Mouse (Mus musculus) Patski (cell line): ENCODE data around the gene Rita1. TPM values are rescaled to one million over a fixed set of nuclear protein-coding genes. Genes with fewer than 3 reads are reported as not detected.

Experiments used
- ATAC-seq: fragments of 100-300 bp; one replicate; pipeline ENCODE4 v1.8.0; 2021
- CTCF ChIA-PET: fragments of 350-600 bp; sonication (Branson Sonifier 250); formaldehyde crosslinking; loops from one replicate; lab custom pipeline; 2022; ENCODE audit warnings: inconsistent platforms; lab: Charles Lee
- POLR2A ChIA-PET: fragments of 350-600 bp; sonication (Branson Sonifier 250); formaldehyde crosslinking; loops from one replicate; lab custom pipeline; 2022; ENCODE audit warnings: antibody characterized with exemption, inconsistent platforms; lab: Charles Lee
- DNase-seq: peaks from one replicate; pipeline ENCODE4 v3.0.0-alpha.2; 2011; ENCODE audit warnings: low read depth, low spot score
- H3K27me3 ChIP-seq: fragments of 371-371 bp; one replicate; pipeline ENCODE4 v1.5.1; 2021
- CTCF ChIP-seq: fragments of 100-300 bp; IDR thresholded peaks from one replicate; pipeline ENCODE4 v1.5.1; 2021
- in situ Hi-C: fragments of 300-500 bp; cut with MboI; formaldehyde crosslinking; loops from 3 replicates; pipeline ENCODE4 v1.11.1; 2018; ENCODE audit warnings: low pct_unique_long_range_greater_than_20kb, mixed read lengths
- polyA plus RNA-seq: library from polyadenylated mRNA; unstranded; gene quantifications from one replicate; pipeline ENCODE4 v1.2.3, GENCODE M21; 2021

Gene Rita1
- polyA plus RNA-seq, 1 experiment from 2014 or later = 14.0 TPM

DNA sequence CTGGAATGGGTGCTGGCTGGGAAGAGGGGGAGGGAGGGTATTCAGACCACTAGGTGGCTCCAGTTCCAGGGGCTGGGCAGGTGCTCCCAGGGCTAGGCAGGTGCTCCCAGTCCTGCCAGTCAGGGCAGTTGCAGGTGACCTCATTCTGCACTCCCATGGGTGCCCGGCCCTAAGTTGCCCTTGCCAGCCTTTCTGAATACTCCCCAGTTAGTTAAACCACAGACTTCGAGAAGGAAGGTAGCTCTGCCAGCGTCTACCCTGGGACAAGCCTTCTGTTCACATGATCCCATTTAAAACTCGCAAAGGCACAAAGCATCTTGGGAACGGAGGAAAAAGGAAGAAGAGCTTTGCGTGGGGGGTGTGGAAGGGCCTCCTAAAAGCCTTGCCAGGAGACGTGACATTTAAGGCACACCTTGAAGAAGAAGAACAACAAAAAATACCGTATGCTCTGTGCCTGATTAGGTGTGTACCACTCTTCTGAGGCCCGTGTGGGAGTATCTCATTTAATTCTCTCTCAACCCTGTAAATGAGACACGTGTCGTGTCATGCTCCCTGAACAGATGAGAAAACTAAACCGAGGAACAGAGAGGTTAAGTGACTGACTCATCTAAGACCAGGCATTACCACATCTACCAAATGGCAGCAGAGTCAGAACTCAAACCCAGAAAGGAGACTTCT, 35.6 kb upstream of the Rita1 start:
- DNase-seq (no peak), ATAC-seq (no peak)
- H3K27me3 ChIP-seq = no peaks in the 10 kb centered on the region
- ChIA-PET CTCF (interaction anchor here (1.2 to 2.2 kb wide), 3 partner anchors 18 to 32 kb away, joined by 3 to 20 read pairs (median 3); no protein-coding TSS in a partner anchor), POLR2A (no interaction called here)
- in situ Hi-C loops = no loop called here
- no peak for TF ChIP-seq CTCF

DNA sequence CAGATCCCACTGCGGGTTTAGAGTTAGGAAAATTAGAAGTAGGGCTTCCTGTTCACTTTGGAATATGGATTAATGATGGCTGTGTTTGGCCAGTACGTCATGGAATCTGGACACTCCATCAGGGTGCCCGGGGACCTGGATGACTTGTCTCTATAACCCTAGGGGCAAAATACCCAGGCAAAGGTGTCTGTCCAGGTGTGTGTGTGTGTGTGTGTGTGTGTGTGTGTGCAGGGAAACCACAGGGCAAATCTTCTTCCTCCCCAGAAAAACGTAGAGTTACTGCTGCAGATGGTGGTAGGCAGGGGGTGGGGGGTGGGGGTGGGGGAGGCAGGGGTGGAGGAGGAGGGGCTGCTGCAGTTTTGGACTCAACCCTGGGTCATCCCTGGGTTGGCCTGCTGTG, 35.0 kb upstream of the Rita1 start:
- no peaks in the 10 kb centered on the region for H3K27me3 ChIP-seq
- TF ChIP-seq CTCF = no peak
- ATAC-seq (no peak), DNase-seq (no peak)
- in situ Hi-C loops = no loop called here
- ChIA-PET CTCF (interaction anchor here (1.2 to 2.2 kb wide), 3 partner anchors 19 to 32 kb away, joined by 3 to 20 read pairs (median 3); no protein-coding TSS in a partner anchor), POLR2A (no interaction called here)

GRCm38 (mm10) chr5:120645851-120646250, 33.5 kb upstream of the Rita1 start:
- ATAC-seq (no peak), DNase-seq (no peak)
- TF ChIP-seq CTCF = no peak
- ChIA-PET POLR2A (no interaction called here), CTCF (interaction anchor here (0.7 to 1.3 kb wide), 2 partner anchors 11 to 30 kb away, joined by 3 read pairs; no protein-coding TSS in a partner anchor)
- in situ Hi-C loops = no loop called here
- H3K27me3 ChIP-seq = no peaks in the 10 kb centered on the region

- POLR2A ChIA-PET = no interaction called here
- in situ Hi-C loops = no loop called here
- DNase-seq (no peak), ATAC-seq (no peak)
- H3K27me3 ChIP-seq = no peaks in the 10 kb centered on the region
- no peak for TF ChIP-seq CTCF
- CTCF ChIA-PET = no interaction called here
Observed at GRCm38 (mm10) chr5:120644227-120644626, 31.8 kb upstream of the Rita1 start.

- in situ Hi-C loops = no loop called here
- ChIA-PET POLR2A (no interaction called here), CTCF (interaction anchor here (1.2 to 2.5 kb wide), 2 partner anchors 12 to 23 kb away, joined by 5 to 15 read pairs; no protein-coding TSS in a partner anchor)
- no peak for TF ChIP-seq CTCF
- DNase-seq (no peak), ATAC-seq (peak; percentile 29)
- H3K27me3 ChIP-seq = no peaks in the 10 kb centered on the region
Observed at GRCm38 (mm10) chr5:120643365-120644085, 31.1 kb upstream of the Rita1 start.

DNA sequence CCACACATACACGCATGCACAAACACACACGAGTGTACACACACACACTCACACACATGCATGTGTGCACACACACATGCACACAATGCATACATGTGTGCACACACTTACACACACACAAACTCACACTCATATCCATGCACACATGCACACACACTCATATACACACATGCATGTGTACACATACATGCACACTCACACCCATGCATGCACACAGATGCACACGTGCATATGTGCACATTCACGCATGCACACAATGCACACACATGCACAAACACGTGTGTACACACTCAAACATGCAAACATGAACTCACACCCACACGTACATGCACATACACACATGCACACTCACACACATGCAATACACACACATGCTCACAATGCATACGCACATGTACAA, 27.7 kb upstream of the Rita1 start:
- in situ Hi-C loops = no loop called here
- ChIA-PET CTCF (interaction anchor here (1.6 kb wide), 1 partner anchor 21 kb away, joined by 5 read pairs; no protein-coding TSS in a partner anchor), POLR2A (no interaction called here)
- no peak for DNase-seq
- no peaks in the 10 kb centered on the region for H3K27me3 ChIP-seq
- no peak for TF ChIP-seq CTCF
- ATAC-seq = no peak

DNA sequence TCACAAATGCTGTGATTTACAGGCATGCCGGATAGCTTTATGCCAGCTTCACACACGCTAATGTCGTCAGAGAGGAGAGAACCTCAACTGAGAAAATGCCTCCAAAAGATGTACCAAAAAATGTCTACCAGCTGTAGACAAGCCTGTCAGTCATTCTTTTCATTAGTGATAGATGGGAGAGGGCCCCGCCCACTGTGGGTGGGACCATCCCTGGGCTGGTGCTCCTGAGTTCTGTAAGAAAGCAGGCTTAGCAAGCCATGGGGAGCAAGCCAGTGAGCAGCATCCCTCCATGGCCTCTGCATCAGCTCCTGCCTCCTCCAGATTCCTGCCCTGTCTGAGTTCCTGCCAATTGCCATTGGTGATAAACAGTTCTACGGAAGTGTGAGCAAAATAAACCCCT, 23.2 kb upstream of the Rita1 start:
- no peaks in the 10 kb centered on the region for H3K27me3 ChIP-seq
- no peak for DNase-seq
- ATAC-seq = no peak
- no peak for TF ChIP-seq CTCF
- in situ Hi-C loops = no loop called here
- POLR2A ChIA-PET = no interaction called here
- CTCF ChIA-PET = interaction anchor here (1.0 to 1.4 kb wide), 2 partner anchors 13 to 15 kb away, joined by 3 read pairs; no protein-coding TSS in a partner anchor

GRCm38 (mm10) chr5:120634860-120635259, 22.5 kb upstream of the Rita1 start:
- DNase-seq = no peak
- ChIA-PET POLR2A (interaction anchor here (0.6 to 1.3 kb wide), 3 partner anchors 23 to 416 kb away, joined by 3 to 4 read pairs (median 3); no protein-coding TSS in a partner anchor), CTCF (interaction anchor here (0.7 to 1.3 kb wide), 2 partner anchors 11 to 15 kb away, joined by 3 to 4 read pairs; no protein-coding TSS in a partner anchor)
- no peak for ATAC-seq
- H3K27me3 ChIP-seq = no peaks in the 10 kb centered on the region
- in situ Hi-C loops = no loop called here
- TF ChIP-seq CTCF = no peak

- DNase-seq (no peak), ATAC-seq (no peak)
- TF ChIP-seq CTCF = no peak
- in situ Hi-C loops = no loop called here
- H3K27me3 ChIP-seq = no peaks in the 10 kb centered on the region
- POLR2A ChIA-PET = interaction anchor here (0.6 to 1.3 kb wide), 2 partner anchors 24 to 415 kb away, joined by 3 to 4 read pairs; no protein-coding TSS in a partner anchor
- CTCF ChIA-PET = interaction anchor here (1.3 kb wide), 1 partner anchor 14 kb away, joined by 4 read pairs; no protein-coding TSS in a partner anchor
Observed at GRCm38 (mm10) chr5:120634131-120634530, 21.7 kb upstream of the Rita1 start, which contains the start of gene Cfap73. TSS of gene Cfap73 (minus strand) at chr5:120634235.

GRCm38 (mm10) chr5:120631892-120632291, 19.5 kb upstream of the Rita1 start:
- POLR2A ChIA-PET = no interaction called here
- TF ChIP-seq CTCF = no peak
- CTCF ChIA-PET = interaction anchor here (0.8 to 2.1 kb wide), 4 partner anchors 11 to 48 kb away, joined by 3 to 7 read pairs (median 4); no protein-coding TSS in a partner anchor
- in situ Hi-C loops = no loop called here
- H3K27me3 ChIP-seq = no peaks in the 10 kb centered on the region
- ATAC-seq = no peak
- no peak for DNase-seq
